Mouse (Mus musculus) forebrain, embryonic 11.5 days (tissue): ENCODE data around the gene Pirt. TPM values are rescaled to one million over a fixed set of nuclear protein-coding genes. Genes with fewer than 3 reads are reported as not detected.

Source experiments
- ATAC-seq: fragments of 200-750 bp; cut with Nextera tagmentation; replicated peaks from 2 replicates; pipeline ENCODE4 v1.8.0; 2017; ENCODE audit warnings: moderate TSS enrichment; ENCODE audit not compliant: low FRiP score
- DNase-seq: peaks from one replicate; pipeline ENCODE4 v3.0.0-alpha.2; 2017; ENCODE audit warnings: low spot score
- H3K27ac ChIP-seq: fragments of 300-500 bp; sonication (generic); 2 replicates; pipeline ENCODE4 v1.5.1; 2014; ENCODE audit warnings: low read depth, low read length
- H3K27me3 ChIP-seq: fragments of 300-500 bp; sonication (generic); 2 replicates; pipeline ENCODE4 v1.6.1; 2014; ENCODE audit warnings: mild to moderate bottlenecking, low read length, mixed read lengths; ENCODE audit not compliant: control insufficient read depth, insufficient read depth
- H3K36me3 ChIP-seq: fragments of 300-500 bp; sonication (generic); 2 replicates; pipeline ENCODE4 v1.6.1; 2014; ENCODE audit warnings: mild to moderate bottlenecking, low read length, moderate library complexity, mixed read lengths; ENCODE audit not compliant: control insufficient read depth, insufficient read depth
- H3K4me1 ChIP-seq: fragments of 300-500 bp; sonication (generic); replicated peaks from 2 replicates; pipeline ENCODE4 v1.6.1; 2014; ENCODE audit warnings: low read length, mixed read lengths; ENCODE audit not compliant: control insufficient read depth, insufficient read depth
- H3K4me2 ChIP-seq: fragments of 300-500 bp; sonication (generic); 2 replicates; pipeline ENCODE4 v1.6.1; 2014; ENCODE audit warnings: low read depth, mild to moderate bottlenecking, low read length, moderate library complexity, mixed read lengths; ENCODE audit not compliant: severe bottlenecking
- H3K4me3 ChIP-seq: fragments of 300-500 bp; sonication (generic); 2 replicates; pipeline ENCODE4 v1.5.1; 2014; ENCODE audit warnings: low read depth, low read length
- H3K9ac ChIP-seq: fragments of 300-500 bp; sonication (generic); 2 replicates; pipeline ENCODE4 v1.6.1; 2014; ENCODE audit warnings: low read length
- H3K9me3 ChIP-seq: fragments of 300-500 bp; sonication (generic); 2 replicates; pipeline ENCODE4 v1.6.1; 2016; ENCODE audit warnings: low read length, mixed read lengths; ENCODE audit not compliant: control insufficient read depth
- WGBS: fragments of 180-500 bp; shearing (Covaris S2); extraction: QIAGEN DNeasy Blood & Tissue Kit; methylation state at CpG from one replicate; pipeline ENCODE4 v1.1.7; 2014; 5-methylcytosine and 5-hydroxymethylcytosine counted together
- polyA plus RNA-seq: library from polyadenylated mRNA; unstranded; fragments of >200 nt; fragmentation: Nextera tagmentation; extraction: Ambion mirVana; gene quantifications from 2 replicates; pipeline ENCODE4 v1.2.1, GENCODE M21; 2014

Gene Pirt
- polyA plus RNA-seq, 1 experiment from 2014 or later, result 0.43 TPM

- H3K4me2 ChIP-seq, result no peak overlapping the region
- no peak for ATAC-seq
- 87% methylated on average over 7 of the region's 7 CpGs for WGBS
- no peaks in the 10 kb centered on the region for H3K4me1 ChIP-seq
- no peak overlapping the region for H3K27ac ChIP-seq
- no peaks in the 10 kb centered on the region for H3K36me3 ChIP-seq
- no peak for DNase-seq
- H3K9me3 ChIP-seq, result no peaks in the 10 kb centered on the region
- no peak overlapping the region for H3K9ac ChIP-seq
- H3K27me3 ChIP-seq, result no peaks in the 10 kb centered on the region
- H3K4me3 ChIP-seq, result no peak overlapping the region
Measured at GRCm38 (mm10) chr11:66934428-66935173, 22.8 kb downstream of the Pirt start.

DNA sequence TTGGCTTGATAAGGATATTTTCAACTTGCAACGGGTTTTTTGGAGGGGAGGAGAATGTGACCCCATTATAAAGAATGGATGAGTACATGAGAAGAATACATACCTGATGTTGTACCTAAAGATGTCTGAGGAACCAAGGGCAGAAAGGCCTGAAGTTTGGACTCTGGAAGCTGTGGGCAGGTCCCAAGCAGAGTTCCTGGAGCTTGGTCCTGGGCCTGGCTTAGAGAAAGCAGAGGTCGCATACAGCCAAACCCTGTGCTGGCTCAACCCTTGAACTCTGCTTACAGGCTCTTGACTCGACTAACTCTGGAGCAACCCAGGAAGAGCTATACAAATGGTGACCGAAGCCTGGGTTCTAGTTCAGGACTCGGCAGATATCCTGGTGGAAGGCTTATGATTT lies 30.2 kb downstream of the Pirt start:
- Histone ChIP-seq H3K9ac (no peak overlapping the region), H3K9me3 (no peaks in the 10 kb centered on the region), H3K27ac (no peak overlapping the region), H3K4me2 (no peak overlapping the region), H3K36me3 (no peaks in the 10 kb centered on the region), H3K4me3 (no peak overlapping the region), H3K4me1 (no peaks in the 10 kb centered on the region), H3K27me3 (no peaks in the 10 kb centered on the region)
- no peak for DNase-seq
- ATAC-seq, result no peak
- WGBS, result 87% methylated on average over 5 of the region's 5 CpGs

GRCm38 (mm10) chr11:66945224-66945767 lies 33.5 kb downstream of the Pirt start:
- no peak overlapping the region for H3K4me3 ChIP-seq
- H3K9ac ChIP-seq, result no peak overlapping the region
- ATAC-seq (no peak), DNase-seq (no peak)
- WGBS, result 65% methylated on average over 2 of the region's 2 CpGs
- H3K9me3 ChIP-seq, result no peaks in the 10 kb centered on the region
- H3K27me3 ChIP-seq, result no peaks in the 10 kb centered on the region
- no peaks in the 10 kb centered on the region for H3K4me1 ChIP-seq
- no peak overlapping the region for H3K4me2 ChIP-seq
- no peak overlapping the region for H3K27ac ChIP-seq
- no peaks in the 10 kb centered on the region for H3K36me3 ChIP-seq

DNA sequence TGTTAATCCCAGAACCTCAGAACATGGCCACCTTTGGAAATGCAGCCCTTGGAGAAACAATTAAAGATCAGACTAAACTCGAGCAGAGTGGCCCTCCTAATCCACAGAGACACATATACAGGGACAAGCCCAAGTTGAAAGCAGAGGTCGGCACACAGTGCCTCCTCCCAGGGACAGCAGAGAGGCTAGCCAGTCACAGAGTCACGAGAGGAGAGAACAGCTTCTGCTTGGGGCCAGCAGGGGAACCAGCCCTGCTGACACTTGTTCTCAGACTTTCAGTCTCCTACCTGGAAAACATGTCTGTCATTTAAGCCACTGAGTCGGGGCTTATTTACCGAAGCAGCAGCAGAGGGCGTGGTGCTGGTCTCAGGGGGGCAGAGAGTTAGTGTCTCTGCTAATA lies 34.7 kb downstream of the Pirt start:
- ATAC-seq, result no peak
- Histone ChIP-seq H3K36me3 (no peaks in the 10 kb centered on the region), H3K4me1 (no peaks in the 10 kb centered on the region), H3K9me3 (no peaks in the 10 kb centered on the region), H3K27me3 (no peaks in the 10 kb centered on the region), H3K4me3 (no peak overlapping the region), H3K4me2 (no peak overlapping the region), H3K27ac (no peak overlapping the region), H3K9ac (no peak overlapping the region)
- 72% methylated on average over 6 of the region's 6 CpGs for WGBS
- DNase-seq, result no peak

DNA sequence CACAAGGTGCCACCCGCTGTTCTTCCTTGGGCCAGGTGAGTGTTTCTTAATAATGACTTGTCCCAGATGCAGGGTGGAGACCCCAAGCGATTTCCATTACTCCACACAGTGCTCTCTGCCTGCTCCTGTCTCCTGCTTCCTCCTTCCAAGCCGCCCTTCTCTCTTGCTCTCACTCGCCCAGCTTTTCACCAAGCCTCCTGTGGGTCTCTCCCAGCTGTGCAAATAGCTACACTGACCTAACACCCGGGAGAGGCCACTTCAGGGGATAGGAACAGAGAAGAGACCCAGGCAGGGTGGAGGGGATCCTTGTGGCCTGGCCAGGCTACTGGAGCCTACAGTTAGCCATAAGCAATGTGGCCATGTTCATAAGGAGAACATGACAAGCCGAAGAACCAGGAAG lies 35.1 kb downstream of the Pirt start:
- no peaks in the 10 kb centered on the region for H3K27me3 ChIP-seq
- H3K9ac ChIP-seq, result no peak overlapping the region

DNA sequence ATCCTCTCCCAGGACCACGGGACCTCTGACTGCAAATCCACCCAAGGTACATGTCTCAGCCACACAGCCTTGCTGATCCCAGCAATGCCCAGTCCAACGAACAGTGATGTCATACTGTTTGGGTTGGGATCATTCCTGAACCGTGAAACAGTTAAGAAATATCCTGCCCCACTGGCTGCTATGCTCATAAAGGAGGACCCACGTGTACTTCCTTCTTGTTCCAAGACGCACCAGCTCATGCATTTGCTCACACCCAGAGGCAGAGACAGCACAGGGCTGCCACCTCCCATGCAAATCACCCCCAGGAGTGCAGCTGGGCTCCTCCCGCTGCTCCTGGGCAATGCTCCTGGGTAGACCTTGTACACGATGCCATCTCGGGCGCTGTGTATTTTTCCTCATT lies 44.5 kb downstream of the Pirt start, which contains the start of gene Tmem238l:
Gene Tmem238l (plus strand): TSS at position 336 of the 400 bp plus-strand sequence.
- 85% methylated on average over 9 of the region's 9 CpGs for WGBS
- Histone ChIP-seq H3K27me3 (no peaks in the 10 kb centered on the region), H3K9ac (no peak within 1 kb of the TSS), H3K4me3 (no peak within 1 kb of the TSS), H3K4me1 (no peaks in the 10 kb centered on the region), H3K4me2 (no peak within 1 kb of the TSS), H3K36me3 (no peaks in the 10 kb centered on the region), H3K9me3 (no peaks in the 10 kb centered on the region; the same call in 1 of the 2 replicates), H3K27ac (no peak within 1 kb of the TSS)
- no peak for DNase-seq
- no peak for ATAC-seq

More for the DNA sequence above, 35.1 kb downstream of the Pirt start:
- DNase-seq (no peak), ATAC-seq (no peak)
- Histone ChIP-seq H3K4me1 (no peaks in the 10 kb centered on the region), H3K36me3 (no peaks in the 10 kb centered on the region), H3K4me2 (no peak overlapping the region), H3K4me3 (no peak overlapping the region), H3K27ac (no peak overlapping the region), H3K9me3 (no peaks in the 10 kb centered on the region)
- WGBS, result 84% methylated on average over 6 of the region's 6 CpGs

- ATAC-seq (no peak), DNase-seq (no peak)
- WGBS, result 84% methylated on average over 1 of the region's 1 CpGs
- H3K4me2 ChIP-seq, result no peak overlapping the region
- H3K36me3 ChIP-seq, result no peaks in the 10 kb centered on the region
- H3K9ac ChIP-seq, result no peak overlapping the region
- H3K4me1 ChIP-seq, result no peaks in the 10 kb centered on the region
- no peaks in the 10 kb centered on the region for H3K27me3 ChIP-seq
- no peak overlapping the region for H3K27ac ChIP-seq
- H3K9me3 ChIP-seq, result no peaks in the 10 kb centered on the region
- H3K4me3 ChIP-seq, result no peak overlapping the region
Measured at GRCm38 (mm10) chr11:66960797-66961196, 49.0 kb downstream of the Pirt start.

DNA sequence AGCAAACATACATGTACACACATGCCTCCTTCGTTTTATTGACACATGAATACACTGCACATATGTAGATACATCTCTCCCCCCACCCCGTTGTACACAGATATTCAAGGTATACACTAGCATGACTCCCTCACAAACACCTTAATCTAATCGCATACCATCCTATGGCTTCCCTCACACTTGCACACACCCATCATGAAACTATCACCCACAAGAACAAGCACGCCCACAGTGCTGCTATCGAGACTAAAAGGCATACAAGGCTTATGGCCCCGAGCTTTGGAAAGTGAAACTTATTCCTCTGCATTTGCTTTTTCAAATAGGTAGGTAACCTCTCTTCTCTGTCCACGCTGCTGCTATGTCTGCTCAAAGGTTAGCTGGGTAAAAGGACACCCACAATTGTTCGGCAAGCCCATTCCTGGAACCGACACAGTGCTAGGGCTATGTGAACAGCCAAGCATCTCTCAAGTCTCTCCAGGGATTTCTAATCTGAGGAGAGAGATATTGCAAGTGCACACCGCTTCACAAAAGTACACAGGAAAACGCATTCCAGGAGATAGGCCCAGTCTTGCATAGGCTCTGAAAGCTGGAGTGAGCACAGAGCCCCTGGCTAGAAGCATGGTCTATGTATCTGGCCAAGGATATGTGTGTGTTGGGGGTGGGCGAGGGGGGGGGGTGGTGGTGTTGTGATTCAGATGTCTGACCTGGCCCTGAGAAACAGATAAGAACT lies 49.8 kb downstream of the Pirt start:
- DNase-seq (no peak), ATAC-seq (no peak)
- no peak overlapping the region for H3K27ac ChIP-seq
- no peaks in the 10 kb centered on the region for H3K27me3 ChIP-seq
- no peak overlapping the region for H3K9ac ChIP-seq
- no peaks in the 10 kb centered on the region for H3K4me1 ChIP-seq
- H3K36me3 ChIP-seq, result no peaks in the 10 kb centered on the region
- H3K4me2 ChIP-seq, result no peak overlapping the region
- WGBS, result 89% methylated on average over 12 of the region's 12 CpGs
- no peaks in the 10 kb centered on the region for H3K9me3 ChIP-seq
- no peak overlapping the region for H3K4me3 ChIP-seq
